Mouse (Mus musculus) cerebellum, adult 2 months (tissue): ENCODE results near the gene Mob3a.

ENCODE experiments used
- CTCF ChIP-seq: fragments of 200-500 bp; IDR thresholded peaks from 2 replicates; pipeline ENCODE4 v1.5.1; 2011; ENCODE audit warnings: low read depth, mild to moderate bottlenecking, control low read depth, low read length, moderate library complexity, borderline replicate concordance; ENCODE audit not compliant: insufficient read depth
- POLR2A ChIP-seq: fragments of 200-500 bp; IDR thresholded peaks from 2 replicates; pipeline ENCODE4 v1.6.1; 2011; ENCODE audit warnings: low read length, control low read depth, borderline replicate concordance; ENCODE audit not compliant: insufficient read depth

DNA sequence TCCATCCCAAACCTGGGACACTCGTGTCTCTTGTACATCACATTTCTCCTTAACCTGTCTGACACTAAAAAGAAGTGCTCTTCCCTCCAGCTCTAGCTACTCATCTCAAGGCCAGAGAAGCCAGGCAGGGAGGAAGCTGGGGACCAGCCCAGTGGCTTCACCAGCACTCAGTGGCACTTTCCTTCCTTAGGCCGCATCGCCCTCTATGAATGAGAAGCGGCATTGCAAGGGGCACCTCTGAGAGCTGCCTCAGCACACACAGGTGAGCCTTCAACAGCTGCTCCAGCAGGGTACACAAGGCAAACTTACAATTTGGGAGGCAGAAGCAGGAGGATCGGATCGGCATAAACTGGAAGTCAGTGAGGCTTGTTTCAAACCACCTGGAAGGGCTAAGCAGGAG is 17.6 kb downstream of the Mob3a start:
- TF ChIP-seq CTCF (peak; percentile 81), POLR2A (no peak)
